Mouse (Mus musculus): ENCODE results near the gene Olfr1090. TPM values are rescaled to one million over a fixed set of nuclear protein-coding genes. Genes with fewer than 3 reads are reported as not detected.

The Olfr1090 gene
- not detected in 2 replicates for polyA plus RNA-seq (2014; fragmentation: Nextera tagmentation; extraction: Ambion mirVana)

DNA sequence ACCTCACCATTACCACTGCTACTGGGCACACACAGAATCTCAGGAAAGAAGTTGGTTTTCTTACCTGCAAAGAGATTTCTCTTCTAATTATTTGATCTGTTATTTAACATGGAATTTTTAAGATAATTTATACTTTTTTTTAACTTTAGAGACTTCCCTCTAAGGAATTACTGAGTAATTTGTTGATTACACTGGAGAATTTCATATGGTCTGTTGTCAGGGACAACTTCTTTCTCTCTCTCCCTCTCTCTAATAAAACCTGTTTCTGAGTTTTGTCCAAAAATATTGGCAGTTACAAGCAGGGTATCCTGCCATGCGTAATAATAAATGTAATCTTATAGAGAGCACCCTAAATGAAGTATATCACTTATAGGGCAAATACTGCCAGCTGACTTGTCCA, at the start of gene Olfr1090:
Gene Olfr1090 (minus strand): TSS at position 101 of the 400 bp plus-strand sequence.
- no peak for DNase-seq (ENCODE audit: low spot score)
- WGBS = 88% methylated on average over 1 of the region's 1 CpGs
- no peak for ATAC-seq (ENCODE audit: low FRiP score)

DNA sequence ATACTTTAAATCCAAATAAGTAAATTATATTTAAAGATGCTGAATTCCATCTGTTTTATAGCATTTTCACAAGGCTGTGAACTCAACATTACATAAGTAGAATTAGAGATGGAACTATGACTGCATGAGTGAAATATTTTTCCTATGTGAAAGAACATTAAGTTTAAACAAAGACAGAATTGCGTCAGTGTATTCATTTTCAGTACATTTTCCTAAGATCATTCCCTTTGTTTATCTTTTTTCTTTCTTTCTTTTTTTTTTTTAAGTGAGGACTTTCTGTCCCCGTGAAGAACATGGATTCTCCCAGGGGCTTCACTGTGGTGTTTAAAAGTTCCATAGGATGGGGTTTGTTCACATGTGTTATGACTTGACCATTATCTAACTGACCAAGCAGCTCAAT, 23.4 kb upstream of the Olfr1090 start, which contains the start of gene Olfr1093:
Gene Olfr1093 (plus strand): TSS at position 301 of the 400 bp plus-strand sequence.
- ATAC-seq (ENCODE audit: low FRiP score) (no peak), DNase-seq (ENCODE audit: low spot score) (no peak)
- H3K4me2 ChIP-seq (replicated peaks) = no peak within 1 kb of the TSS
- 80% methylated on average over 2 of the region's 2 CpGs for WGBS
- no peak within 1 kb of the TSS for H3K4me3 ChIP-seq (replicated peaks; ENCODE audit: low read length)
- H3K27ac ChIP-seq = no peak within 1 kb of the TSS
- no peaks in the 10 kb centered on the region for H3K27me3 ChIP-seq (ENCODE audit: control insufficient read depth, insufficient read depth, low read length)
- H3K36me3 ChIP-seq (replicated peaks; ENCODE audit: control insufficient read depth, insufficient read depth) = no peaks in the 10 kb centered on the region
- no peak within 1 kb of the TSS for H3K9ac ChIP-seq
- H3K9me3 ChIP-seq (ENCODE audit: control insufficient read depth, low read length) = no peaks in the 10 kb centered on the region
- H3K4me1 ChIP-seq (replicated peaks; ENCODE audit: control insufficient read depth, insufficient read depth, low read length) = no peaks in the 10 kb centered on the region

More for the DNA sequence above, at the start of gene Olfr1090:
- Histone ChIP-seq H3K4me2 (replicated peaks) (no peak within 1 kb of the TSS), H3K9me3 (ENCODE audit: control insufficient read depth, low read length) (no peaks in the 10 kb centered on the region), H3K9ac (no peak within 1 kb of the TSS), H3K27ac (no peak within 1 kb of the TSS), H3K4me1 (replicated peaks; ENCODE audit: control insufficient read depth, insufficient read depth, low read length) (no peaks in the 10 kb centered on the region), H3K27me3 (ENCODE audit: control insufficient read depth, insufficient read depth, low read length) (no peaks in the 10 kb centered on the region), H3K4me3 (replicated peaks; ENCODE audit: low read length) (no peak within 1 kb of the TSS), H3K36me3 (replicated peaks; ENCODE audit: control insufficient read depth, insufficient read depth) (no peaks in the 10 kb centered on the region)

DNA sequence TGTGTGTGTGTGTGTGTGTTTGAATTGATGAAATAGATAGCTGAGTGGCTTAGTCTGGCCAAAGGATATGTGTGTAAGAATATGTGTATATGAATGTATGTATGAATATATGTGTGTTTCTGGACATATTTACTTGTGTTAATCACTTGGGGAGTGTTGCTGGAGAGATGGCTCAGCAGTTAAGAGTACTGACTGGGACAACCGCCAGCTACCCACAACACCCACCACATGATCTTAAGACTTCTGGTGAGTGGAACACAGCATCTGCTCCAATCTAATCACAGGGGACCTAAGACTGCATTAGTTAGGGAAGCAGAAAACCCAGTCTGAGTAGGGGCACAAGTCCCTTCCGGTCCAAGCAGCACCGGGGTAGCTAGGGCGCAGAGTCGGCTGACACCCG, 2.3 kb upstream of the Olfr1090 start:
- no peak overlapping the region for H3K9ac ChIP-seq
- no peaks in the 10 kb centered on the region for H3K4me1 ChIP-seq (replicated peaks; ENCODE audit: control insufficient read depth, insufficient read depth, low read length)
- no peaks in the 10 kb centered on the region for H3K9me3 ChIP-seq (ENCODE audit: control insufficient read depth, low read length)
- no peak overlapping the region for H3K4me3 ChIP-seq (replicated peaks; ENCODE audit: low read length)
- H3K4me2 ChIP-seq (replicated peaks) = no peak overlapping the region
- ATAC-seq (ENCODE audit: low FRiP score) (no peak), DNase-seq (ENCODE audit: low spot score) (no peak)
- no peak overlapping the region for H3K27ac ChIP-seq
- no peaks in the 10 kb centered on the region for H3K36me3 ChIP-seq (replicated peaks; ENCODE audit: control insufficient read depth, insufficient read depth)
- no peaks in the 10 kb centered on the region for H3K27me3 ChIP-seq (ENCODE audit: control insufficient read depth, insufficient read depth, low read length)
- 97% methylated on average over 6 of the region's 6 CpGs for WGBS

DNA sequence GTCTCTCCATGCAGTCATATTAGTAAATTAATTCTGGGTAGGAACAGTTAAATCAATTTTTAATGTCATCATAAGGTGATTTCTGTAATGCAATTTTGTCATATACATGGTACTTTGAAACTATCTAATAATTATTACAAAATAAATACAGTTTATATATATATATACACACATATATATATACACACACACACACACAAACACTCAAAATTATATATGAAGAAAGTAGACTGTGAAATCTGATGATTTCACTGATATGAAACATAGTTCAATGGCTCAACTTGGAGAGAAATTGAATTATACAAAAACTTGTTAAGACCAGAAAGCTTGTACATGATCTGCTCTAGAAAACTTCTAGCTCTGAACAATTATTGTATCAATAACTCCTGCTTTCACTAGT, 25.2 kb downstream of the Olfr1090 start, which contains the start of gene Olfr1089:
Gene Olfr1089 (minus strand): TSS at position 101 of the 400 bp plus-strand sequence.
- DNase-seq (ENCODE audit: low spot score) (no peak), ATAC-seq (ENCODE audit: low FRiP score) (no peak)
- Histone ChIP-seq H3K27ac (no peak within 1 kb of the TSS), H3K4me2 (replicated peaks) (no peak within 1 kb of the TSS), H3K27me3 (ENCODE audit: control insufficient read depth, insufficient read depth, low read length) (no peaks in the 10 kb centered on the region), H3K4me3 (replicated peaks; ENCODE audit: low read length) (no peak within 1 kb of the TSS), H3K9ac (no peak within 1 kb of the TSS), H3K4me1 (replicated peaks; ENCODE audit: control insufficient read depth, insufficient read depth, low read length) (no peaks in the 10 kb centered on the region), H3K9me3 (ENCODE audit: control insufficient read depth, low read length) (no peaks in the 10 kb centered on the region), H3K36me3 (replicated peaks; ENCODE audit: control insufficient read depth, insufficient read depth) (no peaks in the 10 kb centered on the region)

Other genes with a start within 250 kb of the Olfr1090 start
- not detected in 2 replicates for gene Olfr1079, start 216.5 kb downstream of the Olfr1090 start, polyA plus RNA-seq (2014; fragmentation: Nextera tagmentation; extraction: Ambion mirVana)
- not detected in 2 replicates for gene Olfr1080, start 200.8 kb downstream of the Olfr1090 start, polyA plus RNA-seq (2014; fragmentation: Nextera tagmentation; extraction: Ambion mirVana)
- not detected in 2 replicates for gene Olfr1082, start 160.0 kb downstream of the Olfr1090 start, polyA plus RNA-seq (2014; fragmentation: Nextera tagmentation; extraction: Ambion mirVana)
- not detected in 2 replicates for gene Olfr1084, start 119.3 kb downstream of the Olfr1090 start, polyA plus RNA-seq (2014; fragmentation: Nextera tagmentation; extraction: Ambion mirVana)
- gene Olfr1085, start 97.0 kb downstream of the Olfr1090 start, polyA plus RNA-seq (2014; fragmentation: Nextera tagmentation; extraction: Ambion mirVana) = not detected in 2 replicates
- not detected in 2 replicates for gene Olfr1086, start 78.9 kb downstream of the Olfr1090 start, polyA plus RNA-seq (2014; fragmentation: Nextera tagmentation; extraction: Ambion mirVana)
- gene Olfr1087, start 60.6 kb downstream of the Olfr1090 start, polyA plus RNA-seq (2014; fragmentation: Nextera tagmentation; extraction: Ambion mirVana) = not detected in 2 replicates
- gene Olfr1089, start 25.3 kb downstream of the Olfr1090 start, polyA plus RNA-seq (2014; fragmentation: Nextera tagmentation; extraction: Ambion mirVana) = not detected in 2 replicates
- gene Olfr1093, start 23.5 kb upstream of the Olfr1090 start, polyA plus RNA-seq (2014; fragmentation: Nextera tagmentation; extraction: Ambion mirVana) = not detected in 2 replicates
- not detected in 2 replicates for gene Olfr141, start 51.0 kb upstream of the Olfr1090 start, polyA plus RNA-seq (2014; fragmentation: Nextera tagmentation; extraction: Ambion mirVana)
- not detected in 2 replicates for gene Olfr1094, start 65.7 kb upstream of the Olfr1090 start, polyA plus RNA-seq (2014; fragmentation: Nextera tagmentation; extraction: Ambion mirVana)
- not detected in 2 replicates for gene Olfr1095, start 92.7 kb upstream of the Olfr1090 start, polyA plus RNA-seq (2014; fragmentation: Nextera tagmentation; extraction: Ambion mirVana)
- gene Gm13723, start 115.8 kb upstream of the Olfr1090 start, polyA plus RNA-seq (2014; fragmentation: Nextera tagmentation; extraction: Ambion mirVana) = not detected in 2 replicates
- not detected in 2 replicates for gene Olfr1097, start 133.2 kb upstream of the Olfr1090 start, polyA plus RNA-seq (2014; fragmentation: Nextera tagmentation; extraction: Ambion mirVana)
- not detected in 2 replicates for gene Olfr1098, start 165.6 kb upstream of the Olfr1090 start, polyA plus RNA-seq (2014; fragmentation: Nextera tagmentation; extraction: Ambion mirVana)
- not detected in 2 replicates for gene Olfr1099, start 201.7 kb upstream of the Olfr1090 start, polyA plus RNA-seq (2014; fragmentation: Nextera tagmentation; extraction: Ambion mirVana)
- not detected in 2 replicates for gene Olfr1100, start 221.0 kb upstream of the Olfr1090 start, polyA plus RNA-seq (2014; fragmentation: Nextera tagmentation; extraction: Ambion mirVana)
- gene Olfr1101, start 232.2 kb upstream of the Olfr1090 start, polyA plus RNA-seq (2014; fragmentation: Nextera tagmentation; extraction: Ambion mirVana) = not detected in 2 replicates
- not detected in 2 replicates for gene Olfr1102, start 239.4 kb upstream of the Olfr1090 start, polyA plus RNA-seq (2014; fragmentation: Nextera tagmentation; extraction: Ambion mirVana)